ENCODE assay signal across 9 mouse cellular contexts in genomic region chr7:28435660-28436259, GRCm38 (mm10). TPM values are rescaled to one million over a fixed set of nuclear protein-coding genes. Genes with fewer than 3 reads are reported as not detected.
A peak's percentile ranks its signal among the peaks of the same experiment; 100 is the strongest.
DNase-seq lines count a peak whose midpoint lies in the region; ATAC-seq and TF ChIP-seq lines count a peak whose summit lies in the region.
"Had no signal": no experiment of that assay in that cellular context is flagged by ENCODE, and none has a peak within 500 bp of the region (broad histone marks: within the 10 kb centered on the region; RNA-seq: fewer than 3 reads in every experiment).

No protein-coding gene starts in this region.

- in situ Hi-C loops in CH12.LX (cut with MboI; ENCODE audit: low pct_ligation_motif_present, low pct_unique_long_range_greater_than_20kb, low sequenced_read_pairs): loop anchor here (5.0 kb wide), 1 partner anchor 97 kb away; no protein-coding TSS in a partner anchor

- H3K4me3 ChIP-seq in CH12.LX (replicated peaks in 1 of 3; ENCODE audit: low read depth in 2 of 3, low read length in 2 of 3, poor library complexity in 1 of 3): peak overlapping the region; percentile 62 to 79 (median 70)
- H3K4me3 ChIP-seq in heart, postnatal 0 days (ENCODE audit: low read depth, low read length): peak overlapping the region; percentile 85
- peak overlapping the region; percentile 94 for H3K4me3 ChIP-seq in limb, embryonic 11.5 days (ENCODE audit: low read depth, low read length)
- H3K4me3 ChIP-seq in myocyte: peak overlapping the region; percentile 43

- H3K9me3 ChIP-seq in CH12.LX (replicated peaks; ENCODE audit: low read length): no peaks in the 10 kb centered on the region
- H3K9me3 ChIP-seq in heart, postnatal 0 days (replicated peaks; ENCODE audit: control insufficient read depth, low read length): no peaks in the 10 kb centered on the region
- no peaks in the 10 kb centered on the region for H3K9me3 ChIP-seq in limb, embryonic 11.5 days (ENCODE audit: control insufficient read depth, low read length)

- peak overlapping the region; percentile 88 for H3K9ac ChIP-seq in CH12.LX (ENCODE audit: insufficient read depth, low read depth)
- peak overlapping the region; percentile 96 for H3K9ac ChIP-seq in heart, postnatal 0 days (replicated peaks; ENCODE audit: low read depth, low read length)
- peak overlapping the region; percentile 87 for H3K9ac ChIP-seq in limb, embryonic 11.5 days (ENCODE audit: low read length)

- peak; percentile 1; the same call in 1 of the 2 replicates for ATAC-seq in heart, postnatal 0 days (ENCODE audit: insufficient read depth, low read depth)
- peak; percentile 8 for ATAC-seq in limb, embryonic 11.5 days (ENCODE audit: insufficient number of reproducible peaks, low FRiP score, low TSS enrichment, low read depth)
- no peak for ATAC-seq in megakaryocyte progenitor cell, adult 5-6 weeks (replicated peaks; ENCODE audit: poor library complexity)

- no peak for TF ChIP-seq RAD21 in CH12.LX (IDR thresholded peaks at IDR 0.05; ENCODE audit: low read depth, low read length)

- H3K4me2 ChIP-seq in CH12.LX (ENCODE audit: insufficient read depth, low read depth, poor library complexity, severe bottlenecking) (peak overlapping the region; percentile 91), myocyte (ENCODE audit: low read depth) (peak overlapping the region; percentile 76)
- peak overlapping the region; percentile 87 for H3K4me2 ChIP-seq in heart, postnatal 0 days (ENCODE audit: low read depth, low read length)
- H3K4me2 ChIP-seq in limb, embryonic 11.5 days (ENCODE audit: low read depth, severe bottlenecking): peak overlapping the region; percentile 88

- no peak for TF ChIP-seq CTCF in CH12.LX (conservative IDR thresholded peaks at IDR 0.05 in 1 of 2, IDR thresholded peaks at IDR 0.05 in 1 of 2; ENCODE audit: low read depth in 2 of 2, low read length in 2 of 2)
- no peak for TF ChIP-seq CTCF in heart, postnatal 0 days (IDR thresholded peaks at IDR 0.05; ENCODE audit: low read depth)

- dilution Hi-C loops in CH12.LX (cut with MboI; ENCODE audit: extremely low pct_ligation_motif_present, extremely low pct_unique_long_range_greater_than_20kb, low sequenced_read_pairs): no loop called here

- no peak overlapping the region for H3K27ac ChIP-seq in CH12.LX (ENCODE audit: insufficient read depth, low read depth)
- H3K27ac ChIP-seq in heart, postnatal 0 days (ENCODE audit: low read depth): peak overlapping the region; percentile 69
- H3K27ac ChIP-seq in limb, embryonic 11.5 days (replicated peaks; ENCODE audit: low read depth, low read length): no peak overlapping the region

- DNase-seq in frontal cortex, postnatal 10 days (ENCODE audit: low spot score in 2 of 2): peak; percentile 46 to 54
- no peak for DNase-seq in frontal cortex, postnatal 25 days (ENCODE audit: low spot score in 2 of 2)
- DNase-seq in CH12.LX (ENCODE audit: extremely low read depth): no peak
- DNase-seq in embryo, embryonic 9.5 days (ENCODE audit: extremely low spot score): peak; percentile 43
- DNase-seq in heart, postnatal 0 days (ENCODE audit: low spot score): no peak
- peak; percentile 44 for DNase-seq in limb, embryonic 11.5 days (ENCODE audit: low spot score)

- no peak for TF ChIP-seq POLR2A in CH12.LX (IDR thresholded peaks at IDR 0.05; ENCODE audit: low read depth, low read length)
- TF ChIP-seq POLR2A in myocyte (IDR thresholded peaks at IDR 0.05; ENCODE audit: insufficient read length, low read depth): no peak

- 2% methylated on average over 18 of the region's 70 CpGs for WGBS in heart, postnatal 0 days
- whole genome bisulfite sequencing in limb, embryonic 11.5 days: under 1% methylated on average over 33 of the region's 70 CpGs

- no peak for TF ChIP-seq EP300 in CH12.LX (IDR thresholded peaks at IDR 0.05; ENCODE audit: low read length)
- TF ChIP-seq EP300 in heart, postnatal 0 days (IDR thresholded peaks at IDR 0.05; ENCODE audit: low read depth): no peak

- H3K36me3 ChIP-seq in CH12.LX (replicated peaks in 1 of 2; ENCODE audit: control insufficient read depth in 1 of 2, insufficient read depth in 1 of 2, low read length in 1 of 2) (peaks cover 0 to 15% of the 10 kb centered on the region in 2 experiments), myocyte (ENCODE audit: control insufficient read depth, insufficient read depth) (peaks cover 8% of the 10 kb centered on the region)
- H3K36me3 ChIP-seq in heart, postnatal 0 days (replicated peaks; ENCODE audit: control insufficient read depth, insufficient read depth, low read length): 0 out of 2 replicates have a peak, but pooled peaks cover 2% of the 10 kb centered on the region
- H3K36me3 ChIP-seq in limb, embryonic 11.5 days (ENCODE audit: control insufficient read depth, insufficient read depth, low read length): no peaks in the 10 kb centered on the region

- H3K27me3 ChIP-seq in CH12.LX (replicated peaks) (no peaks in the 10 kb centered on the region), myocyte (ENCODE audit: control insufficient read depth, insufficient read depth, insufficient read length) (no peaks in the 10 kb centered on the region)
- H3K27me3 ChIP-seq in heart, postnatal 0 days (ENCODE audit: control insufficient read depth, insufficient read depth, low read length): no peaks in the 10 kb centered on the region
- H3K27me3 ChIP-seq in limb, embryonic 11.5 days (ENCODE audit: control insufficient read depth, insufficient read depth, low read length): no peaks in the 10 kb centered on the region
- H3K27me3 ChIP-seq: Patski had no signal

- H3K4me1 ChIP-seq in CH12.LX (ENCODE audit: control insufficient read depth in 1 of 2, insufficient read depth in 2 of 2): peaks cover 4 to 64% of the 10 kb centered on the region in 2 experiments; a peak in 3 of 4 replicates
- peaks cover 47% of the 10 kb centered on the region for H3K4me1 ChIP-seq in heart, postnatal 0 days (ENCODE audit: control insufficient read depth, insufficient read depth)
- H3K4me1 ChIP-seq in limb, embryonic 11.5 days (ENCODE audit: control insufficient read depth, insufficient read depth, low read length): 0 out of 2 replicates have a peak, but pooled peaks cover 8% of the 10 kb centered on the region

- H3K79me2 ChIP-seq in CH12.LX (replicated peaks; ENCODE audit: control insufficient read depth, extremely low read depth, insufficient read depth, poor library complexity, severe bottlenecking) (peaks cover 7% of the 10 kb centered on the region), myocyte (ENCODE audit: control insufficient read depth, insufficient read depth) (peaks cover 44% of the 10 kb centered on the region)

- peak overlapping the region; percentile 59 for H3ac ChIP-seq in myocyte (ENCODE audit: control insufficient read depth, insufficient read length)

RNA-seq across cellular contexts. Expression of gene Gmfg, which starts 1.5 kb away (rescaled TPM):
- total RNA-seq in CH12.LX (2012; rRNA removed): 64.3 and 87.9 TPM in 2 replicates
- 51.6 and 52.3 TPM in 2 replicates for total RNA-seq in CH12.LX (2014; rRNA removed)
- 45.1 and 45.9 TPM in 2 replicates for polyA plus RNA-seq in CH12.LX (2012; ENCODE audit: insufficient read length, low read depth)
- total RNA-seq in heart, postnatal 0 days (2014; rRNA removed; ENCODE audit: low replicate concordance): 1.5 and 3.0 TPM in 2 replicates
- 8.9 and 9.8 TPM in 2 replicates for polyA plus RNA-seq in heart, postnatal 0 days (2015; fragmentation: Nextera tagmentation; extraction: Ambion mirVana)
- polyA plus RNA-seq in limb, embryonic 11.5 days (2014; fragmentation: Nextera tagmentation; extraction: Ambion mirVana): 5.8 and 7.5 TPM in 2 replicates
- not detected for polyA plus RNA-seq in myocyte (2012; fragmentation: generic; extraction: Trizol)
- 378 and 389 TPM in 2 replicates for total RNA-seq in megakaryocyte progenitor cell, adult 5-6 weeks (2015)
- 658 and 664 TPM in 2 replicates for total RNA-seq in megakaryocyte progenitor cell, adult 5-6 weeks (2017)

RNA-seq across cellular contexts. Expression of gene Lrfn1, which starts 16.0 kb away (rescaled TPM):
- total RNA-seq in CH12.LX (2012; rRNA removed) (1.9 and 2.7 TPM in 2 replicates), CH12.LX (2014; rRNA removed) (0.31 and 0.67 TPM in 2 replicates)
- polyA plus RNA-seq in CH12.LX (2012; ENCODE audit: insufficient read length, low read depth) (0.99 and 1.00 TPM in 2 replicates), myocyte (2012; fragmentation: generic; extraction: Trizol) (not detected)
- 1.4 and 3.9 TPM in 2 replicates for total RNA-seq in heart, postnatal 0 days (2014; rRNA removed; ENCODE audit: low replicate concordance)
- polyA plus RNA-seq in heart, postnatal 0 days (2015; fragmentation: Nextera tagmentation; extraction: Ambion mirVana): 0.31 and 0.55 TPM in 2 replicates
- 5.8 and 6.3 TPM in 2 replicates for polyA plus RNA-seq in limb, embryonic 11.5 days (2014; fragmentation: Nextera tagmentation; extraction: Ambion mirVana)
- 1.2 TPM in 2 replicates for total RNA-seq in megakaryocyte progenitor cell, adult 5-6 weeks (2015)
- 1.7 and 2.3 TPM in 2 replicates for total RNA-seq in megakaryocyte progenitor cell, adult 5-6 weeks (2017)

RNA-seq across cellular contexts. Expression of gene Paf1, which starts 43.0 kb away (rescaled TPM):
- total RNA-seq in CH12.LX (2012; rRNA removed) (45.9 and 71.0 TPM in 2 replicates), CH12.LX (2014; rRNA removed) (42.2 and 57.8 TPM in 2 replicates)
- polyA plus RNA-seq in CH12.LX (2012; ENCODE audit: insufficient read length, low read depth) (105 and 151 TPM in 2 replicates), myocyte (2012; fragmentation: generic; extraction: Trizol) (34.3 TPM)
- total RNA-seq in heart, postnatal 0 days (2014; rRNA removed; ENCODE audit: low replicate concordance): 29.8 and 66.1 TPM in 2 replicates
- polyA plus RNA-seq in heart, postnatal 0 days (2015; fragmentation: Nextera tagmentation; extraction: Ambion mirVana): 54.2 and 56.5 TPM in 2 replicates
- 83.5 and 94.9 TPM in 2 replicates for polyA plus RNA-seq in limb, embryonic 11.5 days (2014; fragmentation: Nextera tagmentation; extraction: Ambion mirVana)
- total RNA-seq in megakaryocyte progenitor cell, adult 5-6 weeks (2015): 63.9 and 89.2 TPM in 2 replicates
- 146 and 184 TPM in 2 replicates for total RNA-seq in megakaryocyte progenitor cell, adult 5-6 weeks (2017)

RNA-seq across cellular contexts. Expression of gene Med29, which starts 43.3 kb away (rescaled TPM):
- total RNA-seq in CH12.LX (2012; rRNA removed) (23.5 and 27.8 TPM in 2 replicates), CH12.LX (2014; rRNA removed) (19.4 and 19.8 TPM in 2 replicates)
- polyA plus RNA-seq in CH12.LX (2012; ENCODE audit: insufficient read length, low read depth) (25.4 and 26.9 TPM in 2 replicates), myocyte (2012; fragmentation: generic; extraction: Trizol) (34.2 TPM)
- 42.1 and 51.4 TPM in 2 replicates for total RNA-seq in heart, postnatal 0 days (2014; rRNA removed; ENCODE audit: low replicate concordance)
- 44.1 and 45.8 TPM in 2 replicates for polyA plus RNA-seq in heart, postnatal 0 days (2015; fragmentation: Nextera tagmentation; extraction: Ambion mirVana)
- 51.5 and 53.5 TPM in 2 replicates for polyA plus RNA-seq in limb, embryonic 11.5 days (2014; fragmentation: Nextera tagmentation; extraction: Ambion mirVana)
- 30.6 and 36.8 TPM in 2 replicates for total RNA-seq in megakaryocyte progenitor cell, adult 5-6 weeks (2015)
- total RNA-seq in megakaryocyte progenitor cell, adult 5-6 weeks (2017): 18.0 and 21.1 TPM in 2 replicates

RNA-seq across cellular contexts. Expression of gene Zfp36, which starts 55.7 kb away (rescaled TPM):
- total RNA-seq in CH12.LX (2012; rRNA removed): 2.8 and 3.5 TPM in 2 replicates
- total RNA-seq in CH12.LX (2014; rRNA removed): 1.1 and 1.9 TPM in 2 replicates
- 8.9 and 9.9 TPM in 2 replicates for polyA plus RNA-seq in CH12.LX (2012; ENCODE audit: insufficient read length, low read depth)
- total RNA-seq in heart, postnatal 0 days (2014; rRNA removed; ENCODE audit: low replicate concordance): 10.8 and 19.2 TPM in 2 replicates
- 12.5 and 13.6 TPM in 2 replicates for polyA plus RNA-seq in heart, postnatal 0 days (2015; fragmentation: Nextera tagmentation; extraction: Ambion mirVana)
- 5.6 and 6.1 TPM in 2 replicates for polyA plus RNA-seq in limb, embryonic 11.5 days (2014; fragmentation: Nextera tagmentation; extraction: Ambion mirVana)
- polyA plus RNA-seq in myocyte (2012; fragmentation: generic; extraction: Trizol): 7.5 TPM
- 87.3 and 149 TPM in 2 replicates for total RNA-seq in megakaryocyte progenitor cell, adult 5-6 weeks (2015)
- 26.0 and 46.4 TPM in 2 replicates for total RNA-seq in megakaryocyte progenitor cell, adult 5-6 weeks (2017)

Comparison
In these comparisons a context has a peak if more than half of its experiments do, and no peak if none do; other contexts are left out.
1. DNase-seq: peak in frontal cortex, postnatal 10 days (2 of 2), embryo, embryonic 9.5 days (single experiment) and limb, embryonic 11.5 days (single experiment); none in frontal cortex, postnatal 25 days (0 of 2), CH12.LX (single experiment) and heart, postnatal 0 days (single experiment).
2. H3K4me3 ChIP-seq: peak in every context shown above with its lines; median percentile 94 in limb, embryonic 11.5 days; 85 in heart, postnatal 0 days; 70 in CH12.LX; 43 in myocyte.
3. Peak in every context shown above with its lines, with median percentiles within 50 percentile points of each other: H3K4me2 ChIP-seq and H3K9ac ChIP-seq.